Mouse (Mus musculus) heart, postnatal 36 days (tissue): ENCODE data around the gene Rab31. TPM values are rescaled to one million over a fixed set of nuclear protein-coding genes. Genes with fewer than 3 reads are reported as not detected.
A peak's percentile ranks its signal among the peaks of the same experiment; 100 is the strongest.

ENCODE experiments used
- DNase-seq, 2 experiments: peaks; one replicate each; pipeline ENCODE4 v3.0.0; 2021 to 2022
- intact Hi-C: fragments of 180-260 bp; cut with DNase I; formaldehyde crosslinking; loops from one replicate; pipeline ENCODE4 v1.15.1; 2025
- total RNA-seq, 2 experiments: library from RNA; stranded (reverse); gene quantifications; 2 replicates each; pipeline ENCODE4 v1.2.3; 2021

Rab31 gene
- total RNA-seq, 2 experiments from 2014 or later = 13.6 to 15.6 TPM

- DNase-seq = no peak
- intact Hi-C loops = loop anchor here (2.0 kb wide), 1 partner anchor 62 kb away; no protein-coding TSS in a partner anchor
Measured at GRCm38 (mm10) chr17:65676536-65676935, 96.0 kb downstream of the Rab31 start.

DNA sequence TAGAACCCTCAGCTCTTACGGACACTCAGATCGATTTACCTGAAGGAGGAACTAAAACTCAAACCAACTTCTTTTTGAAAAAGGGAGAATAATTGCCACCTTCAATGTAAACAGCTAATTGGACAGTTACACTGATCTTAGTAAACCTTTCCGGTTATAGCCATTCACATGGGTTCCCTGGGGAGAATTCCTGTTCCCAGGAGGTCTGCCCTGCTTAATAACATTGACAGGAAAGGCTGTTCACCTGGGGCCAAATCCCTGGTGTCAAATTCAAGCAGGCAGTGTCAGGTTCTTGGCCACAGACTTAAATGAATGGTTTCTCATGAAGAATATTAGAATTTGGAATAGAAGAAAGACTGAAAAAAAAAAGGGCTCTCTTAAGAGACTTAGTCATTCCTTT, 96.6 kb downstream of the Rab31 start:
- intact Hi-C loops = loop anchor here (2.0 kb wide), 1 partner anchor 61 kb away; no protein-coding TSS in a partner anchor
- no peak for DNase-seq

DNA sequence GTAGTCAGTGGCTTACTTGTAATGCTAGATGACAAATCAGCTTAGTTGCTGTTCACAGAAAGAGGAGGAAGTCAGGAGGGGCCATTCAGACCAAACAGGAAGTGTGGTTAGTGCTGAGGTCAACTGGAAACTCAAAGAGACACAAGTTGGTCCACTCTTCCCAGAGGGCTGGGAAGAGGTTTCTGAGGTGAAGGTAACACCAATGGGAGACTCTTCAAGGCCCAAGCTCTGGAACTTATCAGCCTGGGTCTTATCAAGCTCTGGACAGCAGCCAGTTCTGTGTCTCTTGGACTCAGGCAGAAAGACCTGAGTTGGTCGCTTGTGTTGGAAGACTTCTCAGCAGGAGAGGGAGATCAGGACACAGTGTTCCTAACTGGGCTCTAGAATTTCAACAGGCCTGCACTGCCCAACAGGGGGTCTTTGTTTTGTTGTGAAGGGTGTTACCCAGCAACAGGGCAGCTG, 97.8 kb downstream of the Rab31 start:
- intact Hi-C loops = no loop called here
- peak; percentile 33 to 37 for DNase-seq

GRCm38 (mm10) chr17:65672926-65673325, 99.6 kb downstream of the Rab31 start:
- intact Hi-C loops = no loop called here

DNA sequence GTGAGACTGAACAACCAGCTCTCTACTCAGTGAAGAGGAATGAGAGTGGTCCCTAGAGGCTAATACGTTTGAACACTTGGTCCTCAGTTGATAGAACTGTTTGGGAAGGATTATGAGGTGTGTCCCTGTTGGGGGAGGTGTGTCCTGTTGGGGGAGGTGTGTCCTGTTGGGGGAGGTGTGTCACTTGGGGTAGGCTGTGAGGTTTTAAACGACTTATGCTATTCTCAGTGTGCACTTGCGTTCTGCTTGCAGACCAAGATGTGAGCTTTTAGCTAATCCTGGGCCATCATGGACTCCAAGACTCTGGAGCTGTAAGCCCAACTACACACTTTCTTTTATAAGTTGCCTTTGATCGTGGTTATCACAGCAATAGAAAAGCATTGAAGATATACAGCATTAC, 103.5 kb downstream of the Rab31 start:
- intact Hi-C loops = no loop called here
- DNase-seq = no peak

More at GRCm38 (mm10) chr17:65672926-65673325, 99.6 kb downstream of the Rab31 start:
- DNase-seq = no peak

DNA sequence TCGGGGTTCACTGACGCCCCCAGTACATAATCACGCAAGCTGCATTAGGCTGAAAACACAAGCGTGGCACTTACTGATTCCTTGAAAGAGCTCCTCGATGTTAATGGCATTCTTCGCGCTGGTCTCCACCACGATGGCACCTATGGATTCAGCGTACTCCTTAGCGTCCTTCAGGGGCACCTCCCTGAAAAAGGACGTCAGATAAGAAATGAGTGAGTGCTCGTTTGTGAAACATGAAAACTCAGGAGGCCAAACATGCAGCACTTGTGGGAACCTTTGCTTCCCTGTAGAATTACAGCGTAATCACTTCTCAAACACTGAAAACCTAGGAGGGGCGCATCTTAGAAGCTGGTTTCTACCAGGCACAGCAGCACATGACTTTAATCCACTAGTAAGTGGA, 104.8 kb downstream of the Rab31 start:
- no peak for DNase-seq
- intact Hi-C loops = no loop called here

DNA sequence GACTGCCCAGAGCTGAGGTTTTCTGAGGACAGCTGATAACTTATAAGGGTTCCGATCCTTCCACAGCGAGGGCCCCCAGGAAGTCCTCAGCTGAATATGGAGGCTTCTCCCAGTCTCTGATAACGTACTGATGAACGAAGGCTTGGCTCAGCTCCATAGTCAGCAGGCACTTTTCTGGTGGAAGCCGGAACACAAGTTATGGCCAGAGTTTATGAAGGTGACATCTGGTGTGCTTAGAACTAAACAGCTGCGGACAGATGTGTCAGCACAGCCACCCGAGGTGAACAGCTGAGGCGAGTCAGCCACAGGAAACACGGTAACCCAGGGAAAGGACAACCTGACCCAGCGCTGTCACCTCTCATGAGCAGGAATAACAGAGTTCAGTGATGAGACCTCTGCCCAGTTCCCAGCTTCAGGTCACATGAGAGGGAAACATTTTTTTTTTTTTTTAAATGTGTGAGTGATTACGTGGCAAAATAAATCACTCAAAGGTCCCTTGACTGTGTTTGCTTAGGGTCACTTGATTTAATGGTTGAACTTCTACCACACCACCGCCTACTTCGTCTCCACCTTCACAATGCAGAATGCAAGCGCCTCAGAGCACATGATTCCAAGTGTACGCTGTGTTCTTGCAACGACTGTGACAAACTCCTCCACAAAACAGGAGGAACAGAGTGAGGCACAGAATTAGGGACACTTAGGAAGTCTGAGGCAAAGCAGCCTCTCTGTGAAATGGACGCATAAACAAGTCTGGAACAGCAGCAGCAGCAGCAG, 106.0 kb downstream of the Rab31 start:
- intact Hi-C loops = no loop called here
- DNase-seq = peak in 1 of 2 experiments; percentile 41

- intact Hi-C loops = no loop called here
Measured at GRCm38 (mm10) chr17:65665786-65666387, 106.7 kb downstream of the Rab31 start.

GRCm38 (mm10) chr17:65663329-65664078, 109.0 kb downstream of the Rab31 start:
- DNase-seq = no peak
- intact Hi-C loops = no loop called here

More at GRCm38 (mm10) chr17:65665786-65666387, 106.7 kb downstream of the Rab31 start:
- DNase-seq = no peak

DNA sequence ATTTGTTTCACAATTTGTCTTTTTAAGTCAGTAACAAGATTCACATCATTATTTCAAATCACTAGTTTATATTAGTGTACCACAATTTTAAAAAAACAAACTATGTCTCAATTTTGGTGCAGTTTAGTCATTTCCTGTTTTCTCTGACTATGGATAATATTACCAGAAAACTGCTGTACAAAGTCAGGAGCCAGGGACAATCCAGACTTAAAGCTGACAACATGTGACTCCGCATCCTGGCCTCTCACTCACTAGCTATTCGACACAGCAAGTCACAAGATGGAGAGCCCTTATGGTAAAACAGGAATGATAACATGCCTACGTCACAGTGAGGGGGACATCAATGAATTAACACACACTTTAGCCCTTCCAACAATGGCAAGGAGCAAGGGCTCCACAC, 109.9 kb downstream of the Rab31 start:
- intact Hi-C loops = no loop called here
- no peak for DNase-seq

GRCm38 (mm10) chr17:65658416-65658815, 114.1 kb downstream of the Rab31 start:
- intact Hi-C loops = no loop called here

GRCm38 (mm10) chr17:65657958-65658357, 114.6 kb downstream of the Rab31 start:
- intact Hi-C loops = no loop called here
- no peak for DNase-seq

More at GRCm38 (mm10) chr17:65658416-65658815, 114.1 kb downstream of the Rab31 start:
- no peak for DNase-seq

DNA sequence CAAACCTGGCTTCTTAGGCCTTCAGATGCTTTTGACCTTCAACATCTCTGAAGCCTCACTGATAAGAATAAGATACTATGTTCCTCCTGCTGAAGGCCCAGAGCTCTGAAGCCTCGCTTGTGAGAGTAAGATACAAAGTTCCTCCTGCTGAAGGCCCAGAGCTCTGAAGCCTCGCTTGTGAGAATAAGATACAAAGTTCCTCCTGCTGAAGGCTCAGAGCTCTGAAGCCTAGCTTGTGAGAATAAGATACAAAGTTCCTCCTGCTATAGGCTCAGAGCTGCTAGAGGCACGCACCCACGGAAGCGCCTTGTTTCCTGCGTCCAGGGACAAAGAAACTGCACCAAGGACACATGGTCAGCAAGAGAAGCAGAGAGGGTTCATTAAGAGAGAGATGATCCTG, 115.8 kb downstream of the Rab31 start:
- intact Hi-C loops = no loop called here
- no peak for DNase-seq

GRCm38 (mm10) chr17:65656076-65656475, 116.5 kb downstream of the Rab31 start:
- DNase-seq = no peak
- intact Hi-C loops = no loop called here

GRCm38 (mm10) chr17:65655608-65656007, 116.9 kb downstream of the Rab31 start:
- DNase-seq = no peak
- intact Hi-C loops = no loop called here

GRCm38 (mm10) chr17:65650598-65650997, 122.0 kb downstream of the Rab31 start:
- no peak for DNase-seq
- intact Hi-C loops = no loop called here

DNA sequence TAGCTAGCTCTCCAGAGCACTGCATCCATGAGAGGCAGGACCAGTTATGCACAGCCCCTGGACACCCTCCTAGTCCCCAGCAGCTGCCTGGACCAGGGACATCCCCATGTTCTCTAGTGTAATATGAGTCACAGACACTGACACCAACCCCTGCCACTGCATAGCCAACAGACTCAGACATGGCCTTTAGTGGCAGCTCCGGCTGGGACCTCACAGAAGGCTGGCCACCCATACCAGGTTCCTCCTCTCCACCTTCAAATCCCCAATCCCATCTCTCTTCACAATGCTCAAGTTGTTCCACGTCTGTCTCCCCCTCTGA, 123.4 kb downstream of the Rab31 start:
- no peak for DNase-seq
- intact Hi-C loops = no loop called here

- DNase-seq = no peak
- intact Hi-C loops = no loop called here
Measured at GRCm38 (mm10) chr17:65648371-65649174, 124.0 kb downstream of the Rab31 start.

DNA sequence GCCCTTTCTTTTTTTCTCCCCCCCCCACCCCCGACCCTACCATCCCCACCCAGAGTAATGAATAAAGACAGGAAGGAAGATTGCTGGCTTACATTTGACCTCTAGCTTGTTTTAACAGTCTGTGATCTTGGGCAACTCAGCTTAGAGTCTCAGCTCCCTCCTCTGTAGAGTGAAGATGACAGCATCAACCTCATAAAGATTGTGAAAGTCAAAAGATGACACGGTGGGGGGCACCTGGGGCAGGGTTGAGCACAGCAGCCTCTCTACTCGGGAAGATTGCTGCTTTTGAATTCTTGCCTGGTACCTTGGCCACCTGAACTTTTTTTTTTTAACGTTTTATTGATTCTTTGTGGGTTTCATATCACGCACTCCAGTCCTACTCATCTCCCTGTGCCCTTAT, 124.6 kb downstream of the Rab31 start:
- DNase-seq = no peak
- intact Hi-C loops = loop anchor here (1.0 kb wide), 1 partner anchor 33 kb away; no protein-coding TSS in a partner anchor

DNA sequence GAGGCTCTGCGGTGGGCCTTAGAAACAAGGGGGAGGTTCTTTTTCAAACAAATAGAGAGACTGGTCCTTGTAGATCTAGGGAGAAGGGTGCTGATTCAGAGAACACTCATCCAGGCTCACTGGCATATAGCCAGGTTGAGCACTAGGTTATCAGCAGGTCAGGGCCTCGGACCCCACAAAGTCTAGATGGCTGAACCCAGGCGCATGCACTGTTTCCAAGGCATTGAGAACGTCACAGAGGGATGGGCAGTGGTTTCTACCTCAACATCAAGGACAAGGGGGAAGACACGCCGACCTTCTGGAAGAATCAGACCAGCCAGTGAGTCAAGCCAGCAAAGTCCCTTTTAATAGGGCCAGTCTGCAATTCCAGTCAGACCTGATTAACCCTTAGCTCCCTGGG, 125.3 kb downstream of the Rab31 start:
- no peak for DNase-seq
- intact Hi-C loops = loop anchor here (1.0 kb wide), 1 partner anchor 32 kb away; no protein-coding TSS in a partner anchor
